Mouse (Mus musculus) testis, adult 2 months (tissue): ENCODE data around the gene Ctf2.

Experiments used
- CTCF ChIP-seq: fragments of 200-500 bp; IDR thresholded peaks from 2 replicates; pipeline ENCODE4 v1.5.1; 2012; ENCODE audit warnings: low read depth, mild to moderate bottlenecking, inconsistent platforms, low read length, moderate library complexity; ENCODE audit not compliant: control insufficient read depth, insufficient read depth, insufficient replicate concordance
- POLR2A ChIP-seq: fragments of 200-500 bp; IDR thresholded peaks from 2 replicates; pipeline ENCODE4 v1.6.1; 2012; ENCODE audit warnings: low read depth, mild to moderate bottlenecking, inconsistent platforms, low read length, moderate library complexity; ENCODE audit not compliant: control insufficient read depth

DNA sequence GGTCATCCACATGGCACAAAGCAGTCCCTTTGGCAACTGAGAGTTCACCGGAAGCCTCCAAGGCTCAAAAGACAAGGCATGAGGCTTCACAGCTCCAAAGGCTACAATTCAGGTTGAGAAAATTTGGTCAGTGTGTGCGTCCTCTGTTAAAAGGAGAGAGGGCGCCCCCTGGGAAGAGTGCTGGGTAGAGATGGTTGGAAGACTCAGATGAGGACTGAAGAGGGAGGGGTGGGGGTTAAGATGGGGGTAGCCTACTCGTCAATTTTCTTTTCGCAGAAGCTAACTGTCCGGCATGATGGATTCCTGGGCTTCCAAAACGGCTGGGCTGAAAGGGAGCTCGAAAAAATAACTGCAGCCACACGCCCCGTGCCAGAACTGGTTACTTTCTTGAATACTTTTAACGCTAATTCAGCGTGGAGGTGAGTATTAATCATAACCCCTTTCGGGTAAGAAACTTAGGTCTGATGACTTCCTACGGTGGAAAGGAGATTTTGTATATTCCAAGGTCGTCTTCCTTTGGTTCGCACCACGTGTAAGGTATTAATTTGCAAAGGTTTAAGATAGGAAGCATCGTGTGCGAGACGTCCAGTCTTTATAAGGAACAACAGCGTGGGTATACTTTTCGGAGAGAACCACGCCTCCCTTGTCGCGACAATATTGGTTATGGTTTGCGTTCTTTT is 12.5 kb upstream of the Ctf2 start, which contains the start of gene Fbxl19:
- TF ChIP-seq POLR2A (no peak), CTCF (peak; percentile 11; the same call in 1 of the 2 replicates)
